Mouse (Mus musculus) stomach, postnatal 0 days (tissue): ENCODE measurements at regions not wholly inside any gene's neighbourhood (a gene's known extent, or its start where the extent isn't known, plus 50 kb on each side); places are given as distances from the start of the nearest gene placed in this dataset.

ENCODE experiments used
- CTCF ChIP-seq: IDR thresholded peaks from 2 replicates; pipeline ENCODE4 v1.5.1; 2016; ENCODE audit warnings: antibody characterized with exemption, low read depth, mild to moderate bottlenecking, moderate library complexity
- EP300 ChIP-seq: optimal IDR thresholded peaks from 2 replicates; pipeline ENCODE3; 2016; ENCODE audit warnings: antibody characterized with exemption

GRCm38 (mm10) chr3:10684885-10685500 lies 349.5 kb upstream of the Gm38303 start:
- peak; percentile 84 for TF ChIP-seq CTCF
- TF ChIP-seq EP300 = no peak
